Mouse (Mus musculus) thymus, adult 2 months (tissue): ENCODE results near the gene Arid4b.

Source experiments
- CTCF ChIP-seq: fragments of 200-500 bp; IDR thresholded peaks from 2 replicates; pipeline ENCODE4 v1.5.1; 2012; ENCODE audit warnings: mild to moderate bottlenecking, control low read depth, low read length, moderate library complexity, borderline replicate concordance; ENCODE audit not compliant: control insufficient read depth, poor library complexity, insufficient read depth; ENCODE audit errors: extremely low read depth
- POLR2A ChIP-seq: fragments of 200-500 bp; IDR thresholded peaks from 2 replicates; pipeline ENCODE4 v1.6.1; 2012; ENCODE audit warnings: mild to moderate bottlenecking, low read length, control low read depth, moderate library complexity; ENCODE audit not compliant: control insufficient read depth, poor library complexity, insufficient read depth; ENCODE audit errors: extremely low read depth

- TF ChIP-seq POLR2A (no peak), CTCF (no peak)
Measured at GRCm38 (mm10) chr13:14038911-14039291, 24.1 kb upstream of the Arid4b start.
